Mouse (Mus musculus): ENCODE results near the gene Smim20. TPM values are rescaled to one million over a fixed set of nuclear protein-coding genes. Genes with fewer than 3 reads are reported as not detected.
A peak's percentile ranks its signal among the peaks of the same experiment; 100 is the strongest.

Gene Smim20
- polyA plus RNA-seq (2015; fragmentation: Nextera tagmentation; extraction: Ambion mirVana), result 72.9 and 79.5 TPM in 2 replicates

- no peaks in the 10 kb centered on the region for H3K9me3 ChIP-seq
- no peaks in the 10 kb centered on the region for H3K36me3 ChIP-seq
- H3K27ac ChIP-seq (replicated peaks), result peak within 1 kb of the TSS; percentile 47; the same call in 1 of the 2 replicates
- no peaks in the 10 kb centered on the region for H3K27me3 ChIP-seq
- peaks cover 14% of the 10 kb centered on the region for H3K4me1 ChIP-seq (replicated peaks)
- peak within 1 kb of the TSS; percentile 53 for H3K4me3 ChIP-seq
- ATAC-seq (ENCODE audit: low FRiP score, low read depth), result peak; percentile 94
- H3K4me2 ChIP-seq, result peak within 1 kb of the TSS; percentile 69
- 12% methylated on average over 52 of the region's 53 CpGs for WGBS
- H3K9ac ChIP-seq, result peak within 1 kb of the TSS; percentile 45
Measured at GRCm38 (mm10) chr5:53266931-53267853, at the start of gene Smim20. Gene Smim20, plus strand, starts transcription at chr5:53267083.

GRCm38 (mm10) chr5:53225434-53225833, 41.4 kb upstream of the Smim20 start:
- Histone ChIP-seq H3K27me3 (no peaks in the 10 kb centered on the region), H3K36me3 (no peaks in the 10 kb centered on the region), H3K4me2 (no peak overlapping the region), H3K27ac (replicated peaks) (no peak overlapping the region), H3K4me3 (no peak overlapping the region), H3K4me1 (replicated peaks) (no peaks in the 10 kb centered on the region), H3K9ac (no peak overlapping the region), H3K9me3 (no peaks in the 10 kb centered on the region)
- WGBS, result 95% methylated on average over 13 of the region's 13 CpGs
- ATAC-seq (ENCODE audit: low FRiP score, low read depth), result no peak

GRCm38 (mm10) chr5:53230560-53230959, 36.3 kb upstream of the Smim20 start:
- 48% methylated on average over 4 of the region's 4 CpGs for WGBS
- no peaks in the 10 kb centered on the region for H3K4me1 ChIP-seq (replicated peaks)
- no peak for ATAC-seq (ENCODE audit: low FRiP score, low read depth)

GRCm38 (mm10) chr5:53235551-53235950, 31.3 kb upstream of the Smim20 start:
- H3K9ac ChIP-seq, result no peak overlapping the region
- no peak for ATAC-seq (ENCODE audit: low FRiP score, low read depth)

More at GRCm38 (mm10) chr5:53230560-53230959, 36.3 kb upstream of the Smim20 start:
- Histone ChIP-seq H3K27ac (replicated peaks) (no peak overlapping the region), H3K4me3 (no peak overlapping the region), H3K36me3 (no peaks in the 10 kb centered on the region), H3K9ac (no peak overlapping the region), H3K27me3 (no peaks in the 10 kb centered on the region), H3K4me2 (no peak overlapping the region), H3K9me3 (no peaks in the 10 kb centered on the region)

GRCm38 (mm10) chr5:53236136-53236535, 30.7 kb upstream of the Smim20 start:
- 33% methylated on average over 5 of the region's 5 CpGs for WGBS
- ATAC-seq (ENCODE audit: low FRiP score, low read depth), result no peak
- Histone ChIP-seq H3K27ac (replicated peaks) (no peak overlapping the region), H3K9ac (no peak overlapping the region), H3K4me3 (no peak overlapping the region), H3K9me3 (no peaks in the 10 kb centered on the region), H3K27me3 (no peaks in the 10 kb centered on the region), H3K36me3 (no peaks in the 10 kb centered on the region), H3K4me2 (no peak overlapping the region), H3K4me1 (replicated peaks) (peaks cover 7% of the 10 kb centered on the region)

More at GRCm38 (mm10) chr5:53235551-53235950, 31.3 kb upstream of the Smim20 start:
- H3K27me3 ChIP-seq, result no peaks in the 10 kb centered on the region
- H3K36me3 ChIP-seq, result no peaks in the 10 kb centered on the region
- H3K27ac ChIP-seq (replicated peaks), result no peak overlapping the region
- no peak overlapping the region for H3K4me2 ChIP-seq
- peaks cover 5% of the 10 kb centered on the region for H3K4me1 ChIP-seq (replicated peaks)
- WGBS, result 30% methylated on average over 4 of the region's 4 CpGs
- no peak overlapping the region for H3K4me3 ChIP-seq
- no peaks in the 10 kb centered on the region for H3K9me3 ChIP-seq

GRCm38 (mm10) chr5:53236749-53237148, 30.1 kb upstream of the Smim20 start:
- no peaks in the 10 kb centered on the region for H3K36me3 ChIP-seq
- no peak overlapping the region for H3K4me2 ChIP-seq
- H3K4me3 ChIP-seq, result no peak overlapping the region
- WGBS, result 84% methylated on average over 7 of the region's 8 CpGs
- peaks cover 9% of the 10 kb centered on the region for H3K4me1 ChIP-seq (replicated peaks)
- no peaks in the 10 kb centered on the region for H3K27me3 ChIP-seq
- H3K9ac ChIP-seq, result no peak overlapping the region
- ATAC-seq (ENCODE audit: low FRiP score, low read depth), result no peak
- no peaks in the 10 kb centered on the region for H3K9me3 ChIP-seq
- H3K27ac ChIP-seq (replicated peaks), result no peak overlapping the region

GRCm38 (mm10) chr5:53238761-53239160, 28.1 kb upstream of the Smim20 start:
- Histone ChIP-seq H3K36me3 (no peaks in the 10 kb centered on the region), H3K4me3 (no peak overlapping the region), H3K4me1 (replicated peaks) (peaks cover 9% of the 10 kb centered on the region), H3K27me3 (no peaks in the 10 kb centered on the region), H3K27ac (replicated peaks) (no peak overlapping the region), H3K4me2 (no peak overlapping the region), H3K9me3 (no peaks in the 10 kb centered on the region), H3K9ac (no peak overlapping the region)
- 62% methylated on average over 7 of the region's 7 CpGs for WGBS
- ATAC-seq (ENCODE audit: low FRiP score, low read depth), result no peak

- Histone ChIP-seq H3K27ac (replicated peaks) (no peak overlapping the region), H3K9me3 (no peaks in the 10 kb centered on the region), H3K9ac (no peak overlapping the region), H3K4me2 (no peak overlapping the region), H3K27me3 (no peaks in the 10 kb centered on the region), H3K4me3 (no peak overlapping the region), H3K4me1 (replicated peaks) (peaks cover 9% of the 10 kb centered on the region), H3K36me3 (no peaks in the 10 kb centered on the region)
- WGBS, result 92% methylated on average over 7 of the region's 7 CpGs
- no peak for ATAC-seq (ENCODE audit: low FRiP score, low read depth)
Measured at GRCm38 (mm10) chr5:53239189-53239588, 27.7 kb upstream of the Smim20 start.

- H3K27me3 ChIP-seq, result no peaks in the 10 kb centered on the region
- 45% methylated on average over 11 of the region's 11 CpGs for WGBS
- H3K9ac ChIP-seq, result no peak overlapping the region
- peaks cover 9% of the 10 kb centered on the region for H3K4me1 ChIP-seq (replicated peaks)
- no peaks in the 10 kb centered on the region for H3K9me3 ChIP-seq
- no peak overlapping the region for H3K4me3 ChIP-seq
- H3K36me3 ChIP-seq, result no peaks in the 10 kb centered on the region
- ATAC-seq (ENCODE audit: low FRiP score, low read depth), result peak; percentile 29; the same call in 1 of the 2 replicates
- no peak overlapping the region for H3K4me2 ChIP-seq
- H3K27ac ChIP-seq (replicated peaks), result no peak overlapping the region
Measured at GRCm38 (mm10) chr5:53239831-53240440, 26.9 kb upstream of the Smim20 start.

- 43% methylated on average over 2 of the region's 2 CpGs for WGBS
- Histone ChIP-seq H3K9me3 (no peaks in the 10 kb centered on the region), H3K36me3 (no peaks in the 10 kb centered on the region), H3K9ac (no peak overlapping the region), H3K4me3 (no peak overlapping the region), H3K27me3 (no peaks in the 10 kb centered on the region), H3K27ac (replicated peaks) (no peak overlapping the region), H3K4me2 (no peak overlapping the region), H3K4me1 (replicated peaks) (peaks cover 9% of the 10 kb centered on the region)
- no peak for ATAC-seq (ENCODE audit: low FRiP score, low read depth)
Measured at GRCm38 (mm10) chr5:53241109-53241508, 25.8 kb upstream of the Smim20 start.

- Histone ChIP-seq H3K36me3 (no peaks in the 10 kb centered on the region), H3K9ac (no peak overlapping the region), H3K27ac (replicated peaks) (no peak overlapping the region), H3K27me3 (no peaks in the 10 kb centered on the region), H3K4me1 (replicated peaks) (peaks cover 9% of the 10 kb centered on the region), H3K4me3 (no peak overlapping the region), H3K4me2 (no peak overlapping the region), H3K9me3 (no peaks in the 10 kb centered on the region)
- no peak for ATAC-seq (ENCODE audit: low FRiP score, low read depth)
- 71% methylated on average over 5 of the region's 5 CpGs for WGBS
Measured at GRCm38 (mm10) chr5:53241963-53242362, 24.9 kb upstream of the Smim20 start.

GRCm38 (mm10) chr5:53242865-53243499, 23.9 kb upstream of the Smim20 start:
- Histone ChIP-seq H3K4me1 (replicated peaks) (peaks cover 12% of the 10 kb centered on the region), H3K4me2 (no peak overlapping the region), H3K36me3 (no peaks in the 10 kb centered on the region), H3K27me3 (no peaks in the 10 kb centered on the region), H3K9me3 (no peaks in the 10 kb centered on the region), H3K27ac (replicated peaks) (no peak overlapping the region), H3K4me3 (no peak overlapping the region), H3K9ac (no peak overlapping the region)
- 86% methylated on average over 7 of the region's 7 CpGs for whole genome bisulfite sequencing
- no peak for ATAC-seq (ENCODE audit: low FRiP score, low read depth)
